Mouse (Mus musculus) kidney, postnatal 0 days (tissue): ENCODE measurements at regions not wholly inside any gene's neighbourhood (a gene's known extent, or its start where the extent isn't known, plus 50 kb on each side); places are given as distances from the start of the nearest gene placed in this dataset.

Source experiments
- ATAC-seq: fragments of 200-750 bp; cut with Nextera tagmentation; replicated peaks from 2 replicates; pipeline ENCODE4 v1.8.0; 2017; ENCODE audit warnings: low read depth, moderate number of reproducible peaks, moderate TSS enrichment, moderate library complexity; ENCODE audit not compliant: low FRiP score
- DNase-seq: peaks from one replicate; pipeline ENCODE4 v3.0.0-alpha.2; 2016; ENCODE audit warnings: low spot score
- H3K27ac ChIP-seq: fragments of 300-500 bp; sonication (generic); 2 replicates; pipeline ENCODE4 v1.5.1; 2014; ENCODE audit warnings: mild to moderate bottlenecking
- H3K27me3 ChIP-seq: fragments of 300-500 bp; sonication (generic); 2 replicates; pipeline ENCODE4 v1.6.1; 2014; ENCODE audit warnings: low read length, mixed read lengths; ENCODE audit not compliant: insufficient read depth
- H3K36me3 ChIP-seq: fragments of 300-500 bp; sonication (generic); 2 replicates; pipeline ENCODE4 v1.6.1; 2014; ENCODE audit warnings: low read length, mixed read lengths; ENCODE audit not compliant: insufficient read depth
- H3K4me1 ChIP-seq: fragments of 300-500 bp; sonication (generic); replicated peaks from 2 replicates; pipeline ENCODE4 v1.6.1; 2014; ENCODE audit warnings: antibody characterized with exemption, low read length, mixed read lengths; ENCODE audit not compliant: insufficient read depth
- H3K4me2 ChIP-seq: fragments of 300-500 bp; sonication (generic); 2 replicates; pipeline ENCODE4 v1.6.1; 2014; ENCODE audit warnings: mild to moderate bottlenecking, low read length, moderate library complexity, mixed read lengths
- H3K4me3 ChIP-seq: fragments of 300-500 bp; sonication (generic); replicated peaks from 2 replicates; pipeline ENCODE4 v1.5.1; 2014; ENCODE audit warnings: low read depth, low read length
- H3K9ac ChIP-seq: fragments of 300-500 bp; sonication (generic); 2 replicates; pipeline ENCODE4 v1.6.1; 2014; ENCODE audit warnings: low read depth, low read length
- H3K9me3 ChIP-seq: fragments of 300-500 bp; sonication (generic); replicated peaks from 2 replicates; pipeline ENCODE4 v1.6.1; 2016; ENCODE audit warnings: low read length, inconsistent platforms, mixed read lengths
- CTCF ChIP-seq: IDR thresholded peaks from 2 replicates; pipeline ENCODE4 v1.5.1; 2016; ENCODE audit warnings: antibody characterized with exemption, low read depth, mild to moderate bottlenecking, moderate library complexity
- WGBS: fragments of 180-500 bp; shearing (Covaris S2); extraction: QIAGEN DNeasy Blood & Tissue Kit; methylation state at CpG from one replicate; pipeline ENCODE4 v1.1.7; 2014; 5-methylcytosine and 5-hydroxymethylcytosine counted together

DNA sequence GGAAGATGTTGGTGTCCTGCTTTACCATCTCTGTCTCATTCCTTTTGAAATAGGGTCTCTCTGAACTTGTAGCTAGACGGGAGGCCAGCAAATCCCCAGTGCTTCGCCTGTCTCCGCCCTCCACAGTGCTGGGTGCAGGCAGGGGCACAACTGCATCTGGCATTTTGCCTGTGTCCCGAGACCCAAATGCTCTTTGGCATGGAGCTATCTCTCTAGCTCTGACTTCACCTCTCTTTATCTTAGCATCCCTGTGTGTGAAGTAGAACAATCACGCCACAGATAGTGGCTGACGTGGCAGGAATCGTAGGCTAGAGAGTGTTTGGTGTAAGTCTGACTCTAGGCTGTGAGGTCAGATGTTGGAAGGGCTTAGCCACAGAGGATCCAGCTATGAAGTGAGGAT is 53.2 kb upstream of the Neurl1b start:
- H3K9ac ChIP-seq, result no peak overlapping the region
- no peak for ATAC-seq
- H3K4me2 ChIP-seq, result no peak overlapping the region
- H3K27me3 ChIP-seq, result no peaks in the 10 kb centered on the region
- peaks cover 8% of the 10 kb centered on the region; the same call in 1 of the 2 replicates for H3K4me1 ChIP-seq
- H3K36me3 ChIP-seq, result no peaks in the 10 kb centered on the region
- no peak overlapping the region for H3K4me3 ChIP-seq
- DNase-seq, result no peak
- no peak overlapping the region for H3K27ac ChIP-seq
- WGBS, result 79% methylated on average over 7 of the region's 7 CpGs
- no peak for TF ChIP-seq CTCF
- H3K9me3 ChIP-seq, result no peaks in the 10 kb centered on the region

DNA sequence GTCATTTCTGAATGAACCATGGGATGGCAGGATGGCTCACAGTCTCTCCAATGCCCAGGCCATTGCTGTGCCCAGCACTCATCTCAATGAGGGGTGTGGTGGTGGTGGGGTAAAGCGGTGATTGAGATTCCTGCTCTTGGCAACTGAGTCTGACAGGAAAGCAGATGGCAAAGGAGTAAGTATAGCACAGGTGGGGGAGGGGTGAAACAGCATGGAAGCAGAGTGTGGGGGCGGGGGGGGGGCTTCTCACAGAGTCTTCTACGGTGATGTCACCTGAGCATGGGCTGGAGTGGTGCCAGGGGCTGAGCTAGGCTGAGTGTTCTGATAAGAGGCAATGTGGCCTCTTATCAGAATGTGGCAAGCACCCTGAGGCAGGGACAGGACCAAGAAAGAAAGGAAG is 52.6 kb upstream of the Neurl1b start:
- no peak for TF ChIP-seq CTCF
- Histone ChIP-seq H3K9ac (no peak overlapping the region), H3K27ac (no peak overlapping the region), H3K4me1 (peaks cover 8% of the 10 kb centered on the region; the same call in 1 of the 2 replicates), H3K4me2 (no peak overlapping the region), H3K9me3 (no peaks in the 10 kb centered on the region), H3K4me3 (no peak overlapping the region), H3K36me3 (no peaks in the 10 kb centered on the region), H3K27me3 (no peaks in the 10 kb centered on the region)
- no peak for ATAC-seq
- no peak for DNase-seq
- WGBS, result 59% methylated on average over 3 of the region's 3 CpGs

DNA sequence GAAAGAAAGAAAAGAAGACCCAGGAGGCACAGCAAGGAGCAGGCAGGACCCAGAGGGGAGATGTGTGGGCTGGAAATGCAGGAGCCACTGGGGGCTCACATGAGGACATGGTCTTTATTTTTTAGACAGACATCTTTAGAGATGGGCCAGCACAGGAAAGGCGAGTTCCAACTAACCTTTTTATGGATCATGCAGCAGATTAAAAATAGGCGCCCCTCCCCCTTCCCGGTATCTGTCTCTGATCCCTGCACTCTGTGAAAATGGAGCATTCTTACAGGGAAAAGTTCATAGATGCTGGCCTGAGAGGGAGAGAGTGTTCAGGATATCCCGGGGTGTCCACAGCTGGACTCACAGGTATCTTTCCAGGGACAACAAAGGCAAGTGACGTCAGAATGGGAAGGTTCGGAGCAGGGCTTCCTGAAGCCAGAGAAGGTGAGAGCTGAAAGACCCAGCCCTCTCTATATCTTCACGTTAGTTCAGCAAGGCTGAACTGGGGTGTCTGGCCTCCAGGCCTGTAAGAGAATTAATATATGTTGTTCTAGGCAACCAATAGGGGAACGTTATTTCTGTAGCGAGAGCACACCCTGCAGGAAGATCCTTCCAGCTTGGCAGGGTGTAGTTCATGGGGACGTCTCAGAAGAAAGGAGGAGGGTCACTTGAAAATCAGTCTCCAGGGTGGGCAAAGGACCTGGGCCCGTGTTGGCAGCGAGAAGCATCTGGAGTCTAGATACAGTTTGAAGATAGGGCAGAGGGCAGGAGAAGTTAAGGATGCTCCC is 51.9 kb upstream of the Neurl1b start:
- no peaks in the 10 kb centered on the region for H3K9me3 ChIP-seq
- no peak overlapping the region for H3K4me2 ChIP-seq
- no peak overlapping the region for H3K27ac ChIP-seq
- no peaks in the 10 kb centered on the region for H3K27me3 ChIP-seq
- TF ChIP-seq CTCF, result peak; percentile 51; the same call in 1 of the 2 replicates
- no peak overlapping the region for H3K9ac ChIP-seq
- H3K4me1 ChIP-seq, result peaks cover 8% of the 10 kb centered on the region; the same call in 1 of the 2 replicates
- H3K36me3 ChIP-seq, result no peaks in the 10 kb centered on the region
- ATAC-seq (no peak), DNase-seq (no peak)
- WGBS, result 44% methylated on average over 12 of the region's 12 CpGs
- H3K4me3 ChIP-seq, result no peak overlapping the region

DNA sequence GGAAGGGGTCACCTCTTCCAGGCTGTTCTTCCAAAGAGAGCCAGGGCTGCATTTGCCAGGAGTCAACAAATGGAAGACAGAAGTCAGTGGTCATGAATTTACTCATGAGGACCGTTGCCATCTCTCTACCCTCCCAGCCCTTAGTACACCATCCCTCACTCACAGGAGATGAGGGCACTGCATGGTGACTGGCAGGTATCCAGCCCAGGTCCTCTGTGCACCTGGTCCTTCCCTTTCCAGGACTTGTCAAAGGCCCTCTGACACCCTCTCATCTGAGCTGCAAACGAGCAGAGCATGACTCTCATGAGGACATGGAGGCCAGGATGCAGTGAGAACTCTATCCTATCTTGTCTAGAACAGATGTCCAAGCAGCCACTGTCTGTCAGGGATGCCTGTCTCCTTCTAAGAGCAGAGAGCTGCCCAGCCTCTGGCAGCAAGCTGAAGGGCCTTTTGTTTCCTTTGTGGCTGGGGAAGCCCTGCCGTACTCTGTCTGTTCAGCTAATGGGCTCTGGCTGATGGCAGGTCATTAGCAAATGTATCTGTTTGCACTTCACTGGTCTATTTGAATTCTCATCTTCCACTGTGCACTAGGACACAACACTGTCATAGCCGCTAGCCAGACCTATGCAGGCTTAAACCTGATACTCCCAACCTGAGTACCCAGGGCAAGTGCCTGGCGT is 50.6 kb upstream of the Neurl1b start:
- 68% methylated on average over 5 of the region's 5 CpGs for WGBS
- ATAC-seq, result no peak
- no peak overlapping the region for H3K9ac ChIP-seq
- H3K36me3 ChIP-seq, result no peaks in the 10 kb centered on the region
- no peak for TF ChIP-seq CTCF
- no peak overlapping the region for H3K4me3 ChIP-seq
- no peaks in the 10 kb centered on the region for H3K27me3 ChIP-seq
- no peaks in the 10 kb centered on the region for H3K9me3 ChIP-seq
- no peak overlapping the region for H3K4me2 ChIP-seq
- peaks cover 9% of the 10 kb centered on the region; the same call in 1 of the 2 replicates for H3K4me1 ChIP-seq
- no peak overlapping the region for H3K27ac ChIP-seq
- DNase-seq, result no peak
